Mouse (Mus musculus): ENCODE measurements at regions not wholly inside any gene's neighbourhood (a gene's known extent, or its start where the extent isn't known, plus 50 kb on each side); places are given as distances from the start of the nearest gene placed in this dataset.

- DNase-seq (ENCODE audit: low spot score in 2 of 2), result peak in 1 of 2 experiments; percentile 3
Measured at GRCm38 (mm10) chr3:49842119-49842518, 85.0 kb upstream of the Pcdh18 start.

GRCm38 (mm10) chr3:49840448-49841156 is 83.5 kb upstream of the Pcdh18 start:
- no peak for DNase-seq (ENCODE audit: low spot score in 2 of 2)

GRCm38 (mm10) chr3:49814401-49814800 is 57.3 kb upstream of the Pcdh18 start:
- no peak for DNase-seq (ENCODE audit: low spot score in 2 of 2)

GRCm38 (mm10) chr3:49807721-49808120 is 50.6 kb upstream of the Pcdh18 start:
- no peak for DNase-seq (ENCODE audit: low spot score in 2 of 2)

GRCm38 (mm10) chr3:49807280-49807679 is 50.2 kb upstream of the Pcdh18 start:
- DNase-seq (ENCODE audit: low spot score in 2 of 2), result no peak
